Mouse (Mus musculus) lung, embryonic 16.5 days (tissue): ENCODE results near the gene Olfr1418. TPM values are rescaled to one million over a fixed set of nuclear protein-coding genes. Genes with fewer than 3 reads are reported as not detected.

ENCODE experiments used
- polyA plus RNA-seq: library from polyadenylated mRNA; unstranded; fragments of >200 nt; fragmentation: Nextera tagmentation; extraction: Ambion mirVana; gene quantifications from 2 replicates; pipeline ENCODE4 v1.2.1, GENCODE M21; 2015

Gene Olfr1418
- polyA plus RNA-seq, 1 experiment from 2014 or later, result not detected

Other genes with a start within 250 kb of the Olfr1418 start
- gene Ms4a2, start 237.3 kb downstream of the Olfr1418 start, polyA plus RNA-seq, result 0.20 and 0.35 TPM in 2 replicates
- gene Ms4a3, start 220.2 kb downstream of the Olfr1418 start, polyA plus RNA-seq, result 0.23 TPM in 1 of 2 replicates, not detected in the other
- gene Oosp2, start 200.5 kb downstream of the Olfr1418 start, polyA plus RNA-seq, result not detected in 2 replicates
- gene Oosp1, start 169.9 kb downstream of the Olfr1418 start, polyA plus RNA-seq, result not detected in 2 replicates
- gene Oosp3, start 164.0 kb downstream of the Olfr1418 start, polyA plus RNA-seq, result not detected in 2 replicates
- gene Gif, start 113.5 kb downstream of the Olfr1418 start, polyA plus RNA-seq, result 0.70 and 1.3 TPM in 2 replicates
- 36.2 and 40.4 TPM in 2 replicates for gene Mrpl16, start 90.7 kb downstream of the Olfr1418 start, polyA plus RNA-seq
- gene Stx3, start 41.7 kb downstream of the Olfr1418 start, polyA plus RNA-seq, result 17.6 and 19.3 TPM in 2 replicates
- gene Olfr1417, start 21.8 kb downstream of the Olfr1418 start, polyA plus RNA-seq, result not detected in 2 replicates
- not detected in 2 replicates for gene Olfr1419, start 14.0 kb upstream of the Olfr1418 start, polyA plus RNA-seq
- gene Olfr1420, start 25.5 kb upstream of the Olfr1418 start, polyA plus RNA-seq, result 0.05 TPM in 1 of 2 replicates, not detected in the other
- 18.9 and 19.0 TPM in 2 replicates for gene Patl1, start 51.3 kb upstream of the Olfr1418 start, polyA plus RNA-seq
- 3.1 and 4.0 TPM in 2 replicates for gene Osbp, start 104.9 kb upstream of the Olfr1418 start, polyA plus RNA-seq
- not detected in 2 replicates for gene Olfr1423, start 180.3 kb upstream of the Olfr1418 start, polyA plus RNA-seq
- not detected in 2 replicates for gene Olfr1424, start 201.6 kb upstream of the Olfr1418 start, polyA plus RNA-seq
- gene Olfr1425, start 216.7 kb upstream of the Olfr1418 start, polyA plus RNA-seq, result not detected in 2 replicates
- gene Olfr1426, start 230.9 kb upstream of the Olfr1418 start, polyA plus RNA-seq, result not detected in 2 replicates
- not detected in 2 replicates for gene Olfr1427, start 242.3 kb upstream of the Olfr1418 start, polyA plus RNA-seq